Mouse (Mus musculus): ENCODE measurements around the gene Myog. TPM values are rescaled to one million over a fixed set of nuclear protein-coding genes. Genes with fewer than 3 reads are reported as not detected.

Myog gene
- polyA plus RNA-seq, 1 experiment from 2014 or later: 2.3 TPM

DNA sequence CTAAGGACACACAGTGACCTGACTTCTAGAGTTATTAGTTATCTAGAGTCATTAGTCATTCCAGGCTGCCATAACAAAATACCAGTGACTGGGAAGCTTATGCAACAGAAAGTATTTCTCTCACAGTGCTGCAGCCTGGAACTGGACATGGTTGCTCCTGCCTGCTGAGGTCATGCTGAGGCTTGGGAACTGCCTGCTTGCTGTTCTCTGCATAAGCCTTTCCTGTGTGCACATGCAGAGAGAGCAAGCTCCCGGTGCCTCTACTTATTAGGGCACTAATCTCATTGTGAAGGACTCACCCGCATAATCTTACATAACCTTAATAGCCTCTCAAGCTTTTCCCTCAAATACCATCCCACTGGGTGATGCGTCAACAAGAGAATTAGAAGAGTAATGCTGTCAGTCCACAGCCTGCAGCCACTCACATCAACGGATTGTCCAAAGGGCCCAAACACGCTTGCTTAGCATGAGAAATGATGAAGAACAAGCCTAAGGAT, 17.0 kb upstream of the Myog start:
- Histone ChIP-seq H3K4me3 (no peak overlapping the region), H3K36me3 (no peaks in the 10 kb centered on the region), H3K27ac (no peak overlapping the region), H3K9me3 (no peaks in the 10 kb centered on the region), H3K27me3 (ENCODE audit: insufficient read depth, poor library complexity, severe bottlenecking) (no peaks in the 10 kb centered on the region), H3K4me1 (peaks cover 37% of the 10 kb centered on the region)
- WGBS: 71% methylated on average over 5 of the region's 5 CpGs
- DNase-seq (ENCODE audit: low spot score): no peak

DNA sequence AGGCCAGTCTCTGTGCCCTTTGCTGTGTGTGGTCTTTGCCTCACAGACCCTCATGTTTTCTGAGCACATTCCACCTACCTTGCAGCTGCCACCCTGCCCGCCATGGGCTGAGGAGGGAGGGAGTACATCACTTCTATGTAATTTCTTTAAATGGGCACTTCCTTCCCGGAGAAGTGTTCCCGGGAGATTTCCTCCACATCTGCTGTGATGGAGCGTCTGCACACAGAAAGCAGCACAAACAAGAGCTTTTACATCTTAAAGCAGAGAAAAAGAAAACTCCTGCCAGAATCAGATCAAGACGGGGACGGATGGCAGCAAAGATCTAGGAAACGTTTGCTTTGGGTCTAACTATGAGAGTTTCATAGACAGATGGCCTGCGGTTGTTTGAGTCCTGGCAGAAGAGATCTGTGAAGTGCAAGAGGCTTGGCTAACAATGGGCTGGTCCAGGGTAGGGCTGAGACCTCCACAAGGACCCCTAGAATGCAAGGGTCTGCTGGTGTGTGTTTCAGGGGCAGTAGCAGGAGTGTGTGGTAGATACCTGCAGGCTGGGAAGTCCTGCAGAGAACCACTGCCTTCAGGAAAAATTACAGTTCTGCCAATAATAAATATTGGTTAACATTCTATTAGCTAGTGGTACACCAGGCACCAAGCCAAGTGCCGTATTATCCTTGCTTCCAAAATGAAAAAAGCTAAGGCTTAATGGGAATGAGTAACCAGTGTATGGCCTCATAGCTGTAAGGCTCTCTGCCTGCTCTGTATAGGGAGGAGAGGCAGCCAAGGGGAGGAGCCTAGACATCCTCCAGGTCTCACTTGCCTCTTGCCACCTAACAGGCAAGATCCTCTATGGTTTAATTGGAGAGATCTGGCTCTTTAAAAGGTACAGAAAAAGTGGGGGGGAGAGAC, 16.0 kb upstream of the Myog start:
- no peak for DNase-seq (ENCODE audit: low spot score)
- Histone ChIP-seq H3K27ac (no peak overlapping the region), H3K9me3 (no peaks in the 10 kb centered on the region), H3K27me3 (ENCODE audit: insufficient read depth, poor library complexity, severe bottlenecking) (no peaks in the 10 kb centered on the region), H3K4me1 (peaks cover 37% of the 10 kb centered on the region), H3K36me3 (no peaks in the 10 kb centered on the region), H3K4me3 (no peak overlapping the region)
- WGBS: 62% methylated on average over 9 of the region's 9 CpGs

DNA sequence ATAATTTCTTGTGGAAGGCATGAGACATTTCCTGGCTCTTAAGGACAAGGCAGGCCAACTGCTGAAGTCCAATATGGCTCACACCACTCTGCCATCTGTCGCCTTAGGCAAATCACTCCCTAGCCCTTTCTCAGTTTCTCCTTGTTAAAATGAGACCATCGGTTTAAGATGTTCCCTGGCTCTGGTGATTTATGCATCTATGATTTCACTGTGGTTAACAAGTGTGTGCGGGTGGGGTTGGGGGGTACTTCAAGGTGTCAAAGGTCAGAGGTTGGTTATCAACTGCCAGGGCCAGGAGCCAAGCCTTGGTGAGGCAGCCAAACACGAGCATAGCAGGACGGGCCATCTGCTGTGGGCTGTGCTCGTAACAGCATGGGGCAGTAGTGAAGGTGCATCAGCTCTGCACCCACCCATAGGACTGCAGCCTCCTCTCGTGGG, 15.3 kb upstream of the Myog start:
- 77% methylated on average over 7 of the region's 7 CpGs for WGBS
- Histone ChIP-seq H3K27me3 (ENCODE audit: insufficient read depth, poor library complexity, severe bottlenecking) (no peaks in the 10 kb centered on the region), H3K4me3 (no peak overlapping the region), H3K9me3 (no peaks in the 10 kb centered on the region), H3K36me3 (no peaks in the 10 kb centered on the region), H3K27ac (no peak overlapping the region), H3K4me1 (peaks cover 37% of the 10 kb centered on the region)
- no peak for DNase-seq (ENCODE audit: low spot score)

DNA sequence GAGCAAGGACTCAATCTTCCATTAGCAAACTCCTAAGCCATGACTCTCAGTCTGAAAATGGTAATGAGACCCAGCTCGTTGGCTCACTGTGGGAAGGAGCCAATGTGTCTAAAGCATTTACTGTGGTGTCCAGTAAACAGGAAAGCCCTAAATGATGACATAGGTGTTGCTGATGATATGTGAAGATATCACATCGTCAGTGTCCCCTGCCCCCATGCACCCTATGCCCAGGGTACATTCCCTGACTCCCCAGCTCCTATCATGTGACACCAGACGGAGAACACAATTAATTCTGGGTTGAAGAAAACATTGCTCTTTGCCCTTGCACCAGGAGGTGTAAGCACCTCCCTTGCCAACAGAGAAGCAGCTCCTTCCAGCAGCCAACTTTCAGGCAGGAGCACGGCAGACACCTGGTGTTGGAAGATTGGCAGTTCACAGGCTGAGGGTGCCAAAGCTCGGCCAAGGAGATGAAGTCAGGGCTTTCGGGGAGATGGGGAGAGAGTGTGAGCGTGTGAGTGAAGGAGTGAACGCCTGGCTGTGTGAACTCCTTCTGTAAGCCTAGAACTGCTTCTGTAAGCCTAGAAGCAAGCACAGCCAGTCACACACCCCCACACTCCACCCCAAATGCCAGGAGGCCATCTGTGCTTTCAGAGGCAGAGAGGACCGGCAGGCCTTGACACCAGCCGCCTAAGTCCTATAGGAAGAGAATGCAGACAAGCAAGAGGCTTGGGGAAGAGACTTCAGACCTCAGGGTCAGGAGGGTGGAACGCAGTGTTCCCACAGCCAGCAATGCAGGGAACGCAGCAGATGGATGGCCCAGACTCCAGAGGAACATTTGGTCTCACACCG, 13.9 kb upstream of the Myog start:
- H3K27ac ChIP-seq: peak overlapping the region; percentile 60; the same call in 1 of the 2 replicates
- H3K4me1 ChIP-seq: peaks cover 37% of the 10 kb centered on the region
- H3K36me3 ChIP-seq: no peaks in the 10 kb centered on the region
- no peak for DNase-seq (ENCODE audit: low spot score)
- no peaks in the 10 kb centered on the region for H3K9me3 ChIP-seq
- no peak overlapping the region for H3K4me3 ChIP-seq
- 65% methylated on average over 13 of the region's 13 CpGs for WGBS
- no peaks in the 10 kb centered on the region for H3K27me3 ChIP-seq (ENCODE audit: insufficient read depth, poor library complexity, severe bottlenecking)

DNA sequence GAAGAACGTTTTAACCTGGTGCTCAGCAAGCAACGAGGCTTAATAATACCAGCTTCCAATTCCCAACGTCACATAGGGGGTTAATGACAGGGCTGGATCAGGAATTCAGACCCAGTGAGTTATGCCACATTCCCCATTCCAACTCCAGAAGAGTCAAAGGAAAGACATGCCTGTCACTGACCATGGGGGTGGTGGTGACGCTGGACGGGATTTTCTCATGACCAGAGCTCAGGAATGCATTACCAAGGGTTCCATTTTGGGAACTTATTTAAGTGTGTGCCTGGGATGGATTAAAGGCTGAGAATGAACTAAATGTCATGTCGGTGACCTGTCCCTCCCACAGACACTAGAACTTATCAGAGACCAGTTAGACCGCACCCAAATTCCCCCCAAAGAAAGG, 13.0 kb upstream of the Myog start:
- DNase-seq (ENCODE audit: low spot score): peak; percentile 81
- Histone ChIP-seq H3K27me3 (ENCODE audit: insufficient read depth, poor library complexity, severe bottlenecking) (no peaks in the 10 kb centered on the region), H3K9me3 (no peaks in the 10 kb centered on the region), H3K4me3 (no peak overlapping the region), H3K27ac (peak overlapping the region; percentile 60; the same call in 1 of the 2 replicates), H3K4me1 (peaks cover 37% of the 10 kb centered on the region), H3K36me3 (no peaks in the 10 kb centered on the region)
- WGBS: 54% methylated on average over 7 of the region's 7 CpGs

DNA sequence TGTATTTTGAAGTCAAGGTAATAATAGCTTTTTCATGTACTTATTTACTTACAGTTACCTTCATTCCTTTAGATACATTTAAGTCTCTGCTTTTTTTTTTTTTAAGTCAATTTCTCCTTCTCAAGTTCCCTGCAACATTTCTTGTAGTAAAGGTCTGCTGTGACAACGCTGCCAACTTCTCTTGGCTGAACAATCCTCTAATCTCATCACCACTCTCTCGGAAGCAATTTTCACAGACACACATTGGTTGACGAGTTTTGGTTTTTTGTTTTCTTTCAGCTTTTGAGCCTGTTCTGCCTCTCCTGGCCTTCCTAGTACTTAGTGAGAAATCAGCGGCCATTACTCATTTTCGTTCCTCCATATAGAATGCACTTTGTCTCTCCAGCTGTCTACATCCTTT, 9.6 kb upstream of the Myog start:
- Histone ChIP-seq H3K36me3 (no peaks in the 10 kb centered on the region), H3K4me3 (no peak overlapping the region), H3K27ac (no peak overlapping the region), H3K27me3 (ENCODE audit: insufficient read depth, poor library complexity, severe bottlenecking) (no peaks in the 10 kb centered on the region), H3K9me3 (no peaks in the 10 kb centered on the region), H3K4me1 (peaks cover 38% of the 10 kb centered on the region)
- WGBS: 85% methylated on average over 5 of the region's 5 CpGs
- DNase-seq (ENCODE audit: low spot score): no peak

DNA sequence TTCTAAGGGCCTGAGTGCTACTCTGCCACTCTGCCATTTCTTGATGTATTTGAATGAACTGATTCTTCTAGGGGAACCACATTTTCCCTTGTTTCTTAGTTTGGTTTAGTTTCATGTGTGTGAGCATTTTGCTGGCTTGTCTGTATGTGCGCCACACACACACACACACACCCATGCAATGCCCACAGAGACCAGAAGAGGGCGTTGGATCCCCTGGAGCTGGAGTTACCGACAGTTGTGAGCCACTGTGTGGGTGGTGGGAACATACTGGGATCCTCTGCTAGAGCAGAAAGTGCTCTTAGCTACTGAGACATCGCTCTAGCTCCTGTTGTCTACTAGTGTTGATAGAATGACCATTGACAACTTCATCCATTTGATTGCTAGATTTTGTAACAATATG, 8.2 kb upstream of the Myog start:
- DNase-seq (ENCODE audit: low spot score): no peak
- WGBS: 69% methylated on average over 4 of the region's 4 CpGs
- H3K4me1 ChIP-seq: peaks cover 33% of the 10 kb centered on the region
- H3K27ac ChIP-seq: no peak overlapping the region
- no peaks in the 10 kb centered on the region for H3K36me3 ChIP-seq
- no peak overlapping the region for H3K4me3 ChIP-seq
- no peaks in the 10 kb centered on the region for H3K27me3 ChIP-seq (ENCODE audit: insufficient read depth, poor library complexity, severe bottlenecking)
- H3K9me3 ChIP-seq: no peaks in the 10 kb centered on the region

DNA sequence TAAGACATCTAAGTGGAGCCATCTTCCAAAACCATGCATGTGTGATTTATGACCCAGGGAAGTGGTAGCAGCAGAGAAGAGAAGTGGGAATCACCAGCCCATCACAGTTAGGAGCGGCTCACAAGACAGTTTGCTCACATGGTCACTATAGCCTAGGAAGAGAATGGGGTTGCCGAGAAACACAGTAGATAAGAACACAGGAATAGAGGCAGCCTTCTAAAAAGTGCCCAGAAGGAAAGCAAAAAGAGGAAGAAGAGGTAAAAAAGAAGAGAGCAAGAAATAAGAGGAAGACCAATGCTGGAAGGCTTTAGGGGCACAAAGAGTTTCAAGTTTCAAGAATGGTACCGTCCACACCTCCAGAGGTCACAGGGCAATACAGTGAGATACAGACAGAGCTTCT, 7.4 kb upstream of the Myog start:
- no peak for DNase-seq (ENCODE audit: low spot score)
- H3K4me3 ChIP-seq: no peak overlapping the region
- no peaks in the 10 kb centered on the region for H3K36me3 ChIP-seq
- WGBS: 49% methylated on average over 3 of the region's 3 CpGs
- H3K27me3 ChIP-seq (ENCODE audit: insufficient read depth, poor library complexity, severe bottlenecking): no peaks in the 10 kb centered on the region
- peaks cover 25% of the 10 kb centered on the region for H3K4me1 ChIP-seq
- H3K27ac ChIP-seq: no peak overlapping the region
- H3K9me3 ChIP-seq: no peaks in the 10 kb centered on the region

DNA sequence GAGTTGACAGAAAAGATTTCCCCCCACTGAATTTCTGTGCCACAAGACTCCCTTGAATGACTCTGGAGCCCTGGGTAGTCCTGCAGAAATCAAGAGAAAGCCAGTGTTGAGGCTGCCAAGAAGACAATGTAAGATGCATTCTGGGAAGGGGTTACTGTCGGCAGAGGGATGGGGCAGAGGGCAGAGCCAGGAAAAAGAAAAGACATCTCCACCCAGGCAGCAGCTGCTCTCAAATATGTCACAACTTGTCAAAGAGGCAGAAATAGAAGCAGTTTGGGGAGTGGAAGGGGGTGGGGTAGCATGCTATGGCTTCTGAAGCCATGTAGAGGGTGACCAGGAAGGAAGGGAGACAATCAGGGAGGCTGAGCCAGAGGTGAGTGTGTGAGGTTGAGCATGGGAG, 6.7 kb upstream of the Myog start:
- H3K36me3 ChIP-seq: no peaks in the 10 kb centered on the region
- 0 out of 2 replicates have a peak, but pooled peaks cover 4% of the 10 kb centered on the region for H3K27me3 ChIP-seq (ENCODE audit: insufficient read depth, poor library complexity, severe bottlenecking)
- 53% methylated on average over 1 of the region's 1 CpGs for WGBS
- no peak overlapping the region for H3K27ac ChIP-seq
- H3K9me3 ChIP-seq: no peaks in the 10 kb centered on the region
- no peak for DNase-seq (ENCODE audit: low spot score)
- H3K4me3 ChIP-seq: no peak overlapping the region
- peaks cover 23% of the 10 kb centered on the region for H3K4me1 ChIP-seq

DNA sequence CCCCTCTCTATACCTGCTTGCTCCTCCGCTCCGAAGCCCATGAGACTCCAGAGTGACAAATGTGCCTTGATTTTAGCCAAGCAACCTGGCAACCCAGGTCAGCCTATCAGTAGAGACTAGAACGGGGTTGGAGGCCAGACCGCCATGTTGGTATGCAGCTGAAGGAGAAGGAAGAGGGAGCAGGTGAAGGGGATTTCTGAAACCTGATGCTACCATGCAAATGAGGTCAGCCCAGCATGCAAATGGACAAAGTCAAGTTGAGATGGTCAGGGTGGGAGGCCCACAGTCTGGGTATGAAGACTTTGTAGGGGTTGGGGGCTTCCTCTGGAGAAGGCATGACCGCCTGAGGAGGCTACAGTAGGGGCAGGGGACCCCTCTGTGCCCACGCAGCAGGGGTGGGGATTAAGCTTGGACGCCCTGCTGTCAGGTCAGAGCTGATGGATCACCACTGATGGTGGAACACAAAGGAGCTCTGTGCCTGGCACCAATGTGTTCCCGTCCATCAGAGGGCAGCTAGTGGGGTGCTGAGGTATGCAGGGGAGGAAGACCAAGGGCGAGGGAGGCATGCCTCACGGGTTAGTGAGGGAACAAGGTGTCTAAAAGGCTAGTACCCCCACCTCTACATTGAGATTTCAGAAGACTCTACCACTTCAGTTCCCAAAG, 4.2 kb upstream of the Myog start:
- WGBS: 50% methylated on average over 10 of the region's 10 CpGs
- Histone ChIP-seq H3K36me3 (no peaks in the 10 kb centered on the region), H3K4me3 (no peak overlapping the region), H3K9me3 (no peaks in the 10 kb centered on the region), H3K4me1 (peaks cover 41% of the 10 kb centered on the region), H3K27me3 (ENCODE audit: insufficient read depth, poor library complexity, severe bottlenecking) (0 out of 2 replicates have a peak, but pooled peaks cover 8% of the 10 kb centered on the region), H3K27ac (peak overlapping the region; percentile 47; the same call in 1 of the 2 replicates)
- no peak for DNase-seq (ENCODE audit: low spot score)

DNA sequence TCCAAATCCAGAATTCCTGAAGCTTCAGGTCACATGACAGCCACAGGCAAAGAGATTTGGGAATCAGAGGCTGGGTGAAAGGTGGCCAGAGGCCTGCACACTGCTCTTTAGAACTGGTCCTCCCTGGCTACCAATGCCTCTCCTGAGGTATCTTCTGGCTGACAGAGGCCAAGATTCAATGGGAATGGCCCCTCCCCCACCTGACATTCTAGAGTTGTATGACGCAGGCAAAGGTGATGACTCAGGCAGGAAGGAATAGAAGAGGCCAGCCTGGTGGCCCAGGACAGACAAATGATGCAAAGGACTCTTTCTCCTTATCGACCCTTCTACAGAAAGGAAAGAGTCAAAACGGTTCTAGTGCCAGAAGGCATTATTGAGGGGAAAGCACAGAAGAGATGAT, 1.6 kb upstream of the Myog start:
- no peak overlapping the region for H3K4me3 ChIP-seq
- H3K27ac ChIP-seq: no peak overlapping the region
- no peaks in the 10 kb centered on the region for H3K9me3 ChIP-seq
- no peaks in the 10 kb centered on the region for H3K36me3 ChIP-seq
- WGBS: 49% methylated on average over 3 of the region's 3 CpGs
- H3K4me1 ChIP-seq: peaks cover 37% of the 10 kb centered on the region
- no peak for DNase-seq (ENCODE audit: low spot score)
- 0 out of 2 replicates have a peak, but pooled peaks cover 8% of the 10 kb centered on the region for H3K27me3 ChIP-seq (ENCODE audit: insufficient read depth, poor library complexity, severe bottlenecking)

DNA sequence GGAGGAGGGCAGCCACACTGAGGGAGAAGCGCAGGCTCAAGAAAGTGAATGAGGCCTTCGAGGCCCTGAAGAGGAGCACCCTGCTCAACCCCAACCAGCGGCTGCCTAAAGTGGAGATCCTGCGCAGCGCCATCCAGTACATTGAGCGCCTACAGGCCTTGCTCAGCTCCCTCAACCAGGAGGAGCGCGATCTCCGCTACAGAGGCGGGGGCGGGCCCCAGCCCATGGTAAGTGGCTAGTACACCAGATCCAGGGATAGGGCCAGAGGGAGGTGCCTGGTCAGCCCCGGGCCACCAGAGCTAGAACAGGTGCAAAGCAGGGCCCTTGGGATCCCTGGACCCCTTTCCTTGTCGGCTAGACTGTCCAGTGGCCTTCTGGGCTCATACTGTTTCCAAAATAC, 511 bp downstream of the Myog start:
- peaks cover 34% of the 10 kb centered on the region for H3K4me1 ChIP-seq
- DNase-seq (ENCODE audit: low spot score): no peak
- 0 out of 2 replicates have a peak, but pooled peaks cover 8% of the 10 kb centered on the region for H3K27me3 ChIP-seq (ENCODE audit: insufficient read depth, poor library complexity, severe bottlenecking)
- 90% methylated on average over 13 of the region's 13 CpGs for WGBS
- H3K4me3 ChIP-seq: no peak overlapping the region
- H3K9me3 ChIP-seq: no peaks in the 10 kb centered on the region
- H3K36me3 ChIP-seq: no peaks in the 10 kb centered on the region
- peak overlapping the region; percentile 25; the same call in 1 of the 2 replicates for H3K27ac ChIP-seq
